Mouse (Mus musculus) CD4-positive, CD25-positive, alpha-beta regulatory T cell, adult 4 months (primary cell): ENCODE measurements around the gene Anxa8. TPM values are rescaled to one million over a fixed set of nuclear protein-coding genes. Genes with fewer than 3 reads are reported as not detected.

Experiments
- ATAC-seq: one replicate; pipeline ENCODE4 v1.8.0; 2017
- polyA plus RNA-seq, 2 experiments: library from polyadenylated mRNA; unstranded; fragments of 100-300 nt; shearing (Covaris generic); gene quantifications; one replicate each; pipeline ENCODE4 v1.2.1; 2017

Anxa8 gene
- polyA plus RNA-seq: not detected

DNA sequence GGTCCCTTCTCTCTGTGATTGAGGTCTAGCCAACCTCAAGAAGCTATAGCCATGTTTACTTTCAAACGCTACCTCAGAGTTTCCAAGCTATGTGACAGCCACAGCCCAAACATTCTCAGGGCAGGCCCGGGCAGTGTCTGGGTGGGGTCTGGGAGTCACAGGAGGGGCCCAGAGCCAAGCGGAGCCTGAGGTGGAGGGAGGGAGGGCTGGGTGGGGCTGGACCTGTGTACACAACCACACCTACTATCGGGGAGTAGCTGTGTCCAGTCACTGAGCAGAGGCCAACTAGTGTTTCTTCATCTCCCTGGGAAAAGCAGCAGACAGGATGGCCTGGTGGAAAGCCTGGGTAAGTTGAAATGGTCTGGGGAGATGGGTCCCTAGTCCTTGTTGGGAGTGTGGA is at the start of gene Anxa8:
TSS of gene Anxa8 (plus strand) at position 251 of the 400 bp plus-strand sequence.
- no peak for ATAC-seq

DNA sequence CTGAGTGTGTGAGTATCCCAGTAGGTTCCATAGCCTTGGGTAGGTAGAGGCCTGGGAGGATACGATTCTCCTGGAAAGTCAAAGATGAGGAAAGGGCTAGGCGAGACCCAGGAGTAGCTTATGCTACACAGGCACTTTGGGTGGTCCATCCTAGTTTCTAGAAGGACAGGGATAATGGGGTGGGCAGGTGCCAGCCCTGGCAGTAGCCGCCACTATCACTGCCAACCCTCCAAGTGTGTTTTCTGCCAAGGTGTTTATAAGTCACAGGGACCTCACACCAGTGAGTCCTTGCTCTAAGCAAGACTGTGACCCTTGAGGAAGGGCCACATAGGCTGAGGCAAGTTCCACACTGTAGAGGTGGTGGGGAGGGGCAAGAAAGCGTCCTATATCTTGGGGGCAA is 44.5 kb upstream of the Anxa8 start:
- no peak for ATAC-seq

GRCm38 (mm10) chr14:34043341-34043740 is 42.4 kb upstream of the Anxa8 start:
- ATAC-seq: no peak

DNA sequence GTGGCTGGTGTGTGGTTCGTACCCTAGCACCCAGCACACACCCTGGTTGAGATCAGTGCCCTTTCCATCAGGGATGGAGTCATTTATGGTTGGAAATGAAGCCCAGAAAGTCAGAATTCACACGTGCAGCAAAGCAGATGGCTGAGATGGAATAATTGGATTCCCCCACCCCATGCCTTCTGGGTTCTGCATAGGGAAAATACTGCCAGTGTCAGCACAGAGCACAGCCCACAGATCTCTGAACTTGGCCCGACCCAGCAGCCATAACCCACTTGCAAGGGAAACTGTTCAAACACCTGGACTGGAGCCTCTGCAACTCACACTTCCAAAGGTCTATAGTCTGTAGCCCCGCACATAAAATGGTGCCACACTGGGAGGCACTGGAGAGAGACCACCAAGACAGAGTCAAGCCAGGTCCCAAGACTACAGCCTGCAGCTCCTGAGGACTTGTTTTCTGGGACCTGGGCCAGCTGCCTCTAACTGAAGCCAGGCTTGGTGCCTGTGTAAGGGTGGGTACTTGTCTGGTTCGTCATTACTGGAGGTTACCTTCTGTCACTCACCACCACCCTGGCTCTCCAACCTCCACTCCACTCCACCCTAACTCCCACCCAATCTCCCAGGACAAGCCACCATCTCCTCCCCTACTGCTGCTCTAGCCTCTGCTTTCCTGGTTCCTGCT is 35.5 kb upstream of the Anxa8 start:
- no peak for ATAC-seq

DNA sequence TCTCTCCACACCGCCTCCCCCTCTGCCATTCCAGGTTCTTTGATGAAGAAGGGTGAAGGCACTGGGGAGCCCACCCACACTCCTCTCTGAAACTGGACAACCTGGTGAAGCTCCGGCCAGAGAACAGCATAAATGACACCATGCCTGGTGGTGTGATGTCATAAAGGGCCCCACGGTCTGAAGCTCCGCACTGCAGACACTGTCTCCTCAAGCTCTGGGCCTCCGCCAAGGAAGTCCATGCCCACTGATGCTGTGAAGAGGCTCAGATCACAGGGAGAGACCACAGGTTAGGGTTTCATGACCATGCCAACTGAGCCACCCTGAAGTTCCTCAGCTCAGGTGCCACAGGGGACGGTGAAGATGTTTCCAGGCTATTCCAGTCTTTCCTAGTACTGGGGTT is 33.3 kb upstream of the Anxa8 start, which contains the start of gene Antxrl:
TSS of gene Antxrl (plus strand) at position 192 of the 400 bp plus-strand sequence.
- ATAC-seq: no peak

DNA sequence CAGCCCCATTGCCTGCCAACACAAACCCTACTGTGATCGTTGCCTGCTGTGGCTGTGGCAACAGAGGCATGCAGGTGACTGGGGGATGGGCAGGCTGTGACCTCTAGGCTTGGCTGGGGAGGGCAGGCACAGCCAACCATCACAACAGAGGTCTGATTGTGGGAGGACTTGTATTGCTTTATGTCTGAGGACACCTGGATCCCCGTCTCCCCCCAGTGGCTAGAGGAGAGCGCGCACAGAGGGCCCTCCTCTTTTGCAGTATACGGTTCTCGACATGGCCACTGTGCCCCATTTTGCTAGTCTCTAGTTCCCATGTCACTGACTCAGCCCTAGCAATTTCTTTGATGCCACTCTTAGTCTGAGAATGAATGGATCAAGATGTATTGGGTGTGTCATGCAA is 14.1 kb upstream of the Anxa8 start:
- no peak for ATAC-seq

DNA sequence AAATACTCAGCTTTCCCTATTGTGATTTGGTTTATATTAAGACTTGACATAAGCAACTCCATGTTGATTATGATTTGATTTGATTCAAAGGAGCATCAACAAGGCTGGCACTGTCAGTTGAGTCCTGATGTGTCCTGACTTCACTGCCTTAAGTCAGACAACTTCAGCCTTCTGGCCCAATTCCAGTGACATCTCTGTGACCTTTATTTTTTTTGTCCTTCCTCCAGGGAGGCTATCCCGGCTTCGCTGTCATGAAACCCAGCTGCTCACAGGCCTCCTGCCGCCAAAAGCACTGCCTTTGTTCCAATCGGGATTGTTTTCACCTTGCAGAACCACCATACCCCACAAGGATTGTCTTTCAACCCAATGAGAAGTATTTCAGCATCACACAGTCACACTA is 10.4 kb upstream of the Anxa8 start:
- ATAC-seq: no peak

DNA sequence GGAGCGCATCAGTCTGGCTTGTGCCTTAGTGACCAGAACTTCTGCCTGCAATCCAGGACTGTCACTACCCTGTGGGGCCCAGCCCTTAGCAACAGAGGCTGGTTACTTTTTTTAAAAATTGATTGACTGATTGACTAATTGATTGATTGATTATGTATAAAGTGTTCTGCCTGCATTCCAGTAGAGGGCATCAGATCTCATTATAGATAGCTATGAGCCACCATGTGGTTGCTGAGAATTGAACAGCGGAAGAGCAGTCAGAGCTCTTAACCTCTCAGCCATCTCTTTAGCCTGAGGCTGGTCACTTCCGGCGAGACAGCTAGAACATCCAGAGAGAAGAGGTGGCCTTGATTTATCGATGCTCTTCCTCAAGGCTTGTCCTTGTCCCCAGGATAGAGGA is 8.6 kb upstream of the Anxa8 start:
- ATAC-seq: no peak

- no peak for ATAC-seq
Measured at GRCm38 (mm10) chr14:34078293-34078692, 7.5 kb upstream of the Anxa8 start.

GRCm38 (mm10) chr14:34080321-34080997 is 5.3 kb upstream of the Anxa8 start:
- no peak for ATAC-seq

DNA sequence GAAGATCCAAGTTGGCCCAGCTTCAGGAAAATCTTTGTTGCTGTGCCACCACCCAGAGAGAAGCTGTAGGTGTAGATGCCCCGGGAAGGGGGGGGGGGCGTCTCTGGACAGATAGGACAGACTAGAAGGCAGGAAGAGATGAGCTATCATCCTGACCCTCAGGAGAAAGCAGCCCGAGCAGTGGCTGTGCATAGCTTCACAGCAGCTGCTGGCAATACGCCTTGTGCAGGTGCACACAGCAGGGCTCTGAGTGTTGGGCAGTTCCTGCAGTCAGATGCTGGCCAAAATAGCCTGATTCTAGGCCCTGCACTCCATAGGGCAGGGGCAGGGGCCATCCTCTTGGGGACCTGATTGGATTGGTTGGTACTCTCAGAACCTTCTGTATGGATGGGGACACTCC is 1.0 kb downstream of the Anxa8 start:
- ATAC-seq: no peak

DNA sequence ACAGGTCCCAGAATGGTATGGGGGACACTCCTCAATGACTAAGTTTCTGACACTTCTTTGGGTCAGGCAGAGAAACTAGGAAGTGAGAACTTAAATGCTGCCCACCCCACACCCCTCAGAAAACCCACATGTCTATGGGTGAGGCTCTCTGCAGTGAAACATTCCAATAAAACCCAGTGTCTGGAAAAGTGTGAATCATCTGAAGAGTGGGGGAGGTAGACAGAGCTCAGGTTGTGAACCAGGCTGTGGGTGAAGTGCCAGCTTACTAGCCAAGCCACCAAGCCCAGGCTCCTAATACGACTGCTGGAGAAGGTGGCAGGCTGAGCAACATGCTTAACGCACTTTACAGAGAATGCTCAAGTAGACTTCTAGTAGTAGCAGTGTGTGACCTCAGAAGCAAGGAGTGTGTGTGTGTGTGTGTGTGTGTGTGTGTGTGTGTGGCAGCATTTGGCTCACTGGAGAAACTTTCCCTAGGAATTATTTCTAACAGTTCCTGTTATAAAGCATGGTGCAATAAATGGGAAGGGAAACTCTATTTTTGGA is 2.1 kb downstream of the Anxa8 start:
- ATAC-seq: no peak

GRCm38 (mm10) chr14:34089796-34090195 is 4.0 kb downstream of the Anxa8 start:
- ATAC-seq: no peak

DNA sequence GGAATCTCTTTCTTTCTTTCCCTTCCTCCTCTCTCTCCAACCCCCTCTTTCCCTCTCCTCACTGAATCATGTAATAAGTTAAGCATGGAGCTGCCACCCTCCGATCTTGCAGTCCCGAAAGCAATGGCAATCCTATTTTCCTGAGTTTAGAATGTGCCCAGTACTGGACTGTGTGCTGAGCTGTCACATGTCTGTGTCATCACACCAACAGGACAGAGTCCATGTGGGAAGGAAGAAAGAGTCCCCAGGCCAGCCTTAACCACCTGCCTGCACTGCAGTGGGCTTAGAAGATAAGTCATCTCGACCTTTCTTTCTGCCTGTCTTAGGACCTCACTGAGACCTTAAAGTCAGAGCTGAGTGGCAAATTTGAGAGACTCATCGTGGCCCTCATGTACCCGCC is 5.7 kb downstream of the Anxa8 start:
- ATAC-seq: no peak

- no peak for ATAC-seq
Measured at GRCm38 (mm10) chr14:34092856-34093255, 7.1 kb downstream of the Anxa8 start.

DNA sequence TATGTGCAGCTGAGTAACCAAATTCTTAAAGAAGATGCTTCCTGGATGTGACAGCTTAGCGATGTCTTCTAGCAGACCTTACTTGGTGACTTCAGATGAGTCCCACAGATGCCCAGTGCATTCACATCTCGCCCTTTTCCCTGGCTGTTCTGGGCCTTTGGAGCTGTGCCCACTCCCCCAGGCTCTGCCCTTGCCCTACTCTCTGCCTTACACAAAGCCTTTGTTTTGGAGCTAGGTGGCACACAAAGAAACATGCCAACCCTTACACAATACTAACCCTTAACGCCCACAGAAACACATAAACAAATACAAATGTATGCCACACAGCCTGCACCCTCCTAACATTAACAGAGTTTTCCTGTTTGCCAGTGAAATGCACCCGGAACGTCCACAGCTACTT is 10.4 kb downstream of the Anxa8 start:
- ATAC-seq: no peak

DNA sequence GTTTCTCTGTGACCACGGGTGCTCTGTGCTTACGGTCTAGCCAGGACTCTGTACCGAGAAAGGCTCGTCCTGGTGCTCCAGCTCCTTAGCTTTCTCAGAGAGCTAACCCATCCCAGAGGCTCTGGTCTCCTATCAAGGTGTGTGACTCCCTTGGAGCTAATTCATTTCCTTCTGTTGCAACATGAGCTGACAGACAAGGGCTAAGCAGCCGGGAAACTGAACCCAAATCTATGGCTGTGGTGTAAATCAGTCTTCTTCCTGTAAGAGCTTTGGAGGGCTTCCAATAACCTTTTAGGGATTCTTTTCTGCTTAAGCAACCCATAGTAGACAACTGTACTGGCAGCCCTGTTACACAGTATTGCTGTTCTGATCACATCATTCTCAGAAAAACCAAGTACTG is 16.8 kb downstream of the Anxa8 start, which contains the start of gene A630023A22Rik:
TSS of gene A630023A22Rik (minus strand) at position 154 of the 400 bp plus-strand sequence.
- no peak for ATAC-seq

GRCm38 (mm10) chr14:34103855-34104254 is 18.1 kb downstream of the Anxa8 start:
- no peak for ATAC-seq

DNA sequence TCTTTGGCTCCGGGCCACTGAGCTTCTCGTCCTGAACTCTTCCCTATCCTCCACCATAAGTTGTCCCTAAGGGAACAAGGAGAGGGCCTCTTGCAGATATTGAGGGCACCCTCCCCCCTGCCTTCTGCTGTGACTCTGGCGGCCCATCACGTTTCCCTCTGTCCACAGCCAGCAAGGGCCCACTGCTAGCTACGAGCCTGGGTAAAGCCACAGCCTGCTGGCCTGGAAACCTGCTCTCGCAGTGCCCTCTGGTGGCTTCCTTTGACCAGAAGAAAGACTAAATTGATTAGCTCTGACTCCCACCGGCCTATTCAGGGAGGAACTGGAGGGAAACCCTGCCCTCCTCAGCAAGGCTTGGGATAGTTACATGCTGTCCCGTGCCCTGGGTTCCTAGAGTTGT is 19.1 kb downstream of the Anxa8 start:
- ATAC-seq: no peak

DNA sequence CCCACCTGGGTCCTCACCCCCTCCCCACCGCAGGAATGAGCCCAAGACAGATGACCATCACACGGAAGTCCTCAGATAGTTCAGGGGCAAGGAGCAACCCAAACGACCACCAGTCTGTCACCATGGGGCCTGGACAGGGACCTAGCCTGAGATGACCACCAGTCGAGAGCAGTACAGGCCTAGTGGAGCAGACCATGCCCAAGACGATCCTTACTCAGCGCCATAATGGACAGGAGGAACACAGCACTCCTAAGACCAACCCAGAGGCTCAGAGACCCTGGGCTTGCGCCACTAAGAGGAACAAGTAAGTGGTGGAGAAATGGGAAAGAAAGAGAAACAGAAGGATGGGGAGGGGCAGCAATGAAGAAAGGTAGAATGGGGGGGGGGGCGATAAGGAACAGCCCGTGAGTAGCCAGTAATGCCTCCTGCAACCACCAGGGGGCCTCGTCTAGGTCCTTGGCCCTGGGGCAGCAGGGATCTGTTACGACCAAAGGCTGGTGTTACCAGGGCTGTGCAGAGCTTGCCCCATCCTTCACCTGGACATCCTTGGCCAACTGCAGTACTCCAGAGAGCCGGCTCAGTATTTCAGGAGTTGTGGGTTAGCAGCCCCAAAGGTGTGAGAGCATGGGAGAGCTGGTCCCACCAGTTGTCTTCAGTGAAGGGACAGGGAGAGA is 20.7 kb downstream of the Anxa8 start:
- ATAC-seq: no peak

GRCm38 (mm10) chr14:34107594-34107993 is 21.8 kb downstream of the Anxa8 start:
- no peak for ATAC-seq

GRCm38 (mm10) chr14:34114311-34114710 is 28.5 kb downstream of the Anxa8 start:
- no peak for ATAC-seq

DNA sequence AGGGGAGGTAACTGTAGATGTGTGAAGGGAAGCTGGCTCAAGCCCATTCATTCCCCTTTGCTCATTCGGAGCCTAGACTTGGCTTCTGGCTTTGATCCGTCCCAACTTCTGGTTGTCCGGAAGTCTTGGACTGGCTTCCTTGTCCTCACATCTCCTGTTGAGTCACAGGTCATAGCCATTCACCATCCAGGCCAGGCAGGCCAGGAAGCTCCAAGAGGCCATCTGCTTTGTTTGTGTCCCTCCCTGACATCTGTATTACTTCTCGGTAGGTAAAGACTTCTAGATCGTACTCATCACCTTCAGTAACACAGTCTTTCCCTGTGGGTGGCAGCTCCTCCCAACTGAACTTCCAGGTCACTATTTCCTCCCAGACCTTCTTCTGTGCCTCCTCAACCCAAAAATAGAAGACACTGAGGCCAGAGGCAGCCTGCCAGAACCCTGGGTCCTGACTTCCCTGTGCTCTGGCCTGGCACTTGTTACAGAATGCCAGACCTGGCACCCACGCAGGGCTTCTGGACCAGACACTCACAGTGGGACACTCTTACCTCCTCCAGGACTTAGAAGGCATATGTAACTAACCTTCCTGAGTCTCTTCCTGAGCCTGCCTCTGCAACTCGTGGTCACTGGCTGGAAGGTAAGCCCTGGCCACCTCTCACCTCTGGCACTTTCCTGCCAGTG is 33.4 kb downstream of the Anxa8 start:
- no peak for ATAC-seq
